Mouse (Mus musculus): ENCODE data around the gene Fbxo5. TPM values are rescaled to one million over a fixed set of nuclear protein-coding genes. Genes with fewer than 3 reads are reported as not detected.

The Fbxo5 gene
- polyA plus RNA-seq (2017; shearing (Covaris generic)) = 10 to 100 TPM; 32.7 to 37.9 TPM

GRCm38 (mm10) chr10:5805243-5805730, at the start of gene Fbxo5:
TSS of gene Fbxo5 (minus strand) at chr10:5805600.
- ATAC-seq = peak; percentile 88

- ATAC-seq = no peak
Observed at GRCm38 (mm10) chr10:5853290-5853868, 48.0 kb upstream of the Fbxo5 start.

DNA sequence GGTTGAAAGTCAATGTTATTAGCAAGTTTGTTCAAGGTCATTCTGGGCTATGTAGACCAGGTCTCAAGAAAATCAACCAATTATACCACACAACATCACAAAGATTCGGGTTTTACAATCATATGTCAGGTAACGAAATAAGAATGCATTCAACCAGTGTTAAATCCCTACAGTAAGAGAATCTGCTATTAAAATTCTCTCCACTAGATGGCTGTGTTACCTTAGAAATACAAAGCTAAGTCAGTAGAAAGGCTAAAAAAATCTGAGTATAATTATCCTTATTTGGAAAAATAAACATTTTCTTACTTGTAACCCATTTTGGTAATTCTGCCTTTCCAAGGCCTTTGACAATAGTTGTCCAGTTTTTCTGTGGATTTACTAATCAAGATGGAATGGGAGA, 41.5 kb upstream of the Fbxo5 start:
- ATAC-seq = no peak

DNA sequence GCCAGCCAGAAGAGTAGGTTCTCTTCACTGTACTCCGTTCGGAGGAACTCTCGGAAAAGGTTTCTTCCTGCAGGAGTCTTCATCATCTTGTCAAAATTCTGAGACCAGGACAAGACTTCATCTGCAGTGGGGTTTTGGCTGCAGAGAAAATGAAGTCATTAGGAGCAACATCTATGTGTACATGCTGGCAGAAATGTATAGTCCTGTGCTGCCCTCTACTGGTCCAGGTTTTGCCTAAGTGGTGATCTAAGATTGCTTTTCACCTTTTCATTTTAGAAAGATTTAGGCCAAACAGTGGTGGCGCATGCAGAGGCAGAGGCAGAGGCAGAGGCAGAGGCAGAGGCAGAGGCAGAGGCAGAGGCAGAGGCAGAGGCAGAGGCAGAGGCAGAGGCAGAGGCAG, 36.0 kb upstream of the Fbxo5 start:
- ATAC-seq = peak; percentile 71

DNA sequence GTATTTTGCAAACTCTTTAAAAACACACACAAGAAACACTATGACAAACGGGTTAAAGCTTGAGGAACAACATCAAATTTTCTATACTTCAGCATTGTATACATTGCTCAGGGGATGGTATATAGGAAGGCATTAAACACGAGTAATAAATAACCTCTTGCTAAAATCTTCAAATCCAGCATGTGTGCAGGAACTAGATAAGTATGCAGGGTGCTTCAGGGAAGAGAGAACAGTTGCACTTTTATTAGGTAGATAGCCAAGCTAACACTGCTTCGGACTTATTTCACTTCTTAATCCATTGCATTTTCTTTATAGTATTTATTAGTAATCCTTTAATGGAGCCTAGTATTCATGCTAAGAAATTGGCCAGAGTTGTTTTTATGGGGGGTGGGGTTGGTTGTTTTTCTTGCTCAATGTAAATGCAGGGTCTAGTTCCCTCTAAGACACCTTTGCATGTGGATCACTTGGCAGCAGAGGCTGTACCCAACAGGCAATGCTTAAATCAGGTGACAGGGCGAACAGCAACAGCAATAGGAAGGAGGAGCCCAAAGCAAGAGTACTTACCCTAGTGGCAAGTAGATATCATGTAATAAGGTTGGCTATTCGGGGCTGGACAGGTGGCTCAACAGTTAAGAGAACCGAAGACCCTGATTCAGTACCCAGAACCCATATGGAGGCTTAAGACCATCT, 21.1 kb upstream of the Fbxo5 start:
- no peak for ATAC-seq

GRCm38 (mm10) chr10:5824779-5825178, 19.4 kb upstream of the Fbxo5 start:
- ATAC-seq = peak; percentile 38

DNA sequence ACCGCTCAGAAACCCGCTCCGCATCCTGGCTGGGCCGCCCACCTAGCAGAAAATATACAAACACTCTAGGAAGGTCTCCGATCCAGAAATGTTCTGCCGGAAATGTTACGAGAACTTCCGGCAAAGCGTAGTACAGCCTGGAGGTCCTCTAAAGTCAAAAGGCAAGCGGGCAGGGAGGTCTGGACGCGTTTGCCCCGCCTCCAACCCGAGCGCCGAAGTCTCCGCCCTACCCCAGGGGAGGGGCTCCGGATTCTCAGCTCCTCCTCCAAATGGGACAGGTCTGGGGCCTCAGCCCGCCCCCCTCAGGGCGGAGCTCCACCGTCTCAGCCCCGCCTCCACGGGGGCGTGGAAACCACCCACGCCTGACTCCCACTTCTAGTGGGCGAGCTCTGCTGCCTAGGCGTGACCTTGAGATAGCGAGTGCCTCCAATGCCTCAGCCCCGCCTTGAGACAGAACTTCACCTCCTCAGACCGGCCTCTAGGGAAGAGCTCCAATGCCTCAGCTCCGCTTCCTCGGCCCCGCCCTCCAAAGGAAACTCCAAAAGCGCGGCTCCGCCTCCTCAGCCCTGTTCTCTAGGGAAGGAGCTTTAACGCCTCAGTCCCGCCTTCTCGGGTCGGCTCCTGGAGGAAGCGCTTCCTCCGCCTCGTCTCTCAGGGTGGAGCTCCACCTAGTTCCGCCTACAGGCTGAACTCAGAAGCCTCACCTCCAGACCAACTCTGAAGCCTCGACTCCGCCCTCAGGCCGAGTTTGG, 18.5 kb upstream of the Fbxo5 start, which contains the start of gene Mtrf1l:
Gene Mtrf1l, minus strand, starts transcription at position 171 of the 752 bp plus-strand sequence.
- peak; percentile 77 for ATAC-seq

DNA sequence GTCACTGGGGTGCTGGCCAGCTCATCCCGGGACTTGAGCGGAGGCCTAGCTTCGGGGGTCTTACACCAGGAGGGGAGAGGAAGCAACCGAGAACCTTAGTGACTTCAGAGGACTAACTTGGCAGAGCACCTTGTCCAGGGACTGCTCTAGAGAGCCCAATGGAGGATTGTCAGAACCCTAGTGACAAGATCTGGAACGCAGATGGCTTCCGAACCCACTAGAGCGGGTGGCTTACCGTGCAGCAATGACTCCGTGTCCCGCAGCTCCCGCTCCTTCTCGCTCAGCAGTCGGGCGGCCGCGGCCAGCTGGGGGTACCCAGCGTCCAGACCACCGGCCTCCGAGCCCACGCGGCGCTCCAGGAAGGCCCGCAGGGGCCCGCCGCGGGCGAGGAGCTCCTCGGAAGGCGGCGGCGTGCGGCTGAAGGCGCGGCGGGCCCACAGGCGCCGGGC, 17.9 kb upstream of the Fbxo5 start:
- ATAC-seq = no peak

GRCm38 (mm10) chr10:5818772-5819171, 13.4 kb upstream of the Fbxo5 start:
- no peak for ATAC-seq

DNA sequence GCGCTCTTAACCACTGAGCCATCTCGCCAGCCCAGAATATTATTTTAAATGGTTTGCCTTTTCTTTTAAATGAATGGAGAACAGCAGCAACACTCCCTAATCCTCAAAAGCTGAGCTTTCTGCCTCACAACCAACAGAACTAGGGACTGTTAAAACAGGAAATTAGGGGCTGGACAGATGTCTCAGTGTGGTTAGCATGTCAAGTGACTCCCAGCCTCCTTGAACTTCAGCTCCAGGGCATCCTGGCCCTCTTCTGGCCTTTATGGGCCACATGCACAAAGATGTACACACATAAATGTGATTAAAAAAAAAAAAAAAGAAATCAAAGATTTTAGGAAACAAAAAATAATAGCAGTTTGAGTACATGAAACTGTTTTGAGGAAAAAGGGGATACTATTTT, 10.6 kb upstream of the Fbxo5 start:
- no peak for ATAC-seq

DNA sequence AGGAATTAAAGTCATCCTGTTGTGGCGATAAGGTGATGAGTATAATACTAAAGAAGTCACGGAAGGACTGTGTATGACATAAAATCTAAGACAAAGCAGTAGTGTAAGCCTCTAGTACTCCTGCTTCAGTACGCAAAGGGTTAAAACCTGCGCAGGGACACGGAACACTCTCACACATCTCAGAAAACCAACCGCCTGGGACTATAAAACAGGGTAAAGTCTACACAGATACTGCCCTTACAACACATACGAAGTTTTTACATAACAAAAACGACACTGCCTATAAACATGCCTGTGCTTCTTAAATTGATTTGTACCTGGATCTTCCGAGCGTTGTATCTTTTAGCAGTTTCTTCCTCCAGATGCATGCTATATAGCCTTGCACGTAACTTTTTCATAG, 8.3 kb upstream of the Fbxo5 start:
- no peak for ATAC-seq

GRCm38 (mm10) chr10:5807683-5808082, 2.3 kb upstream of the Fbxo5 start:
- no peak for ATAC-seq

DNA sequence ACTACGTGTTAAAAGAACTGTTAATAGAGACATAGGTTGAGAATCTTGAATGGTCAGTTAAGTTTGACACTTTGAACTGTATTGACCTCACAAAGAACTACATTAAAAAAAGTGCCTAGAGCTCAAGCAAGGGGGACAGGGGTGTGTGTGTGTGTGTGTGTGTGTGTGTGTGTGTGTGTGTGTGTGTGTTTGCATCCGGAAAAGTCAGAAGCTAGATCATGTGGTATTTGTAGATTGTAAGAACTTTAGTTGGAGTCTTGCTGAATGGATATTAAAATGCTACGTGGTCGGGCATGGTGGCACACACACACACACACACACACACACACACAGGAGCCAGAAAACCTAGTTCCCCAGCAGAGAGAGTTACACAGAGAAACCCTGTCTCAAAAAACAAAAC, 1.6 kb upstream of the Fbxo5 start:
- ATAC-seq = no peak

DNA sequence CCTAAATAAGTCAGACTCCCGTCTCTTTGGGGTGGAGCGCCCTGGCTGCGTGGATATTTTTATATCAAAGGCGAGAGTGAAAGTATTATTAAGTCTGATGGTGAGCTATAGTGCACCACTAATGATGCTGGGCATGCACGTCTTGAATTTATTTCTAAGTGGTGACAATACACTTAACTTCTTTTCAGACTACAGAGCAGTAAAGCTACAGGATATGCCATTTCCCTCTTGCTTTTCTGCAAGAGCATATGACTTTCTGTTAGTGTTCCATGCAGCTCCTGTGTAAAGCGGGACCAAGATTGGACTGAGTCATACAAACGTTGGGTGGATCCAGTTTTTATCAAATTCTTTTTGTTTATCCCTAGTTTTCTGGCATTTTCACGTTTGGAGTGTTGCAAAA, 1.0 kb upstream of the Fbxo5 start:
- ATAC-seq = no peak

DNA sequence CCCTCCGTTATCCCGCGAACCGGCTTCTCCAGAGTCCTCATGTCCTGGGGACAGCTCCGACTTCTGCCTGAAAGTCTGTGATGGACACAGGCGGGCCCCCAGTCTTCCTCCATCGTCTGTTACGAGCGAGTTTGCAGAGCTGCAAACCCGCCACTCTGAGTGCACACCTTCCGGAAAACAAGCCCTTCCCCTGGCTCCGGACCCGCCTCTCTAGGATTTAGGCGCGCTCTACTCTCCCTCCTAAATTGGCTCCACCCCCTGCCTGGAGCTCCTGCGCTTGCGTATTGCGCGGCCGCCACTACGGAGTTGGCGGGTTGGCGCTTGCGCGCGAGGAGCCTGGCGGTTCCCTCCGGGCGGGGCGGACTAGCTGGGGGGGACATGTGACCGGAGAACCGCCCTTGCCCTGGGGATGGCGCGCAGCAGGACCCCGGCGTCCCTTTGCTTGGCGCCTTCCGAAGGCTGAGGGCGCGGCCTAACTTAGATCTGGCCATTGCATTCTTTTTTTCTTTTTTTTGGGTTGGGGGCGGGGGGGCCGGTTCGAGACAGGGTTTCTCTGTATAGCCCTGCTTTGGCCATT, 419 bp upstream of the Fbxo5 start:
- peak; percentile 80 for ATAC-seq

DNA sequence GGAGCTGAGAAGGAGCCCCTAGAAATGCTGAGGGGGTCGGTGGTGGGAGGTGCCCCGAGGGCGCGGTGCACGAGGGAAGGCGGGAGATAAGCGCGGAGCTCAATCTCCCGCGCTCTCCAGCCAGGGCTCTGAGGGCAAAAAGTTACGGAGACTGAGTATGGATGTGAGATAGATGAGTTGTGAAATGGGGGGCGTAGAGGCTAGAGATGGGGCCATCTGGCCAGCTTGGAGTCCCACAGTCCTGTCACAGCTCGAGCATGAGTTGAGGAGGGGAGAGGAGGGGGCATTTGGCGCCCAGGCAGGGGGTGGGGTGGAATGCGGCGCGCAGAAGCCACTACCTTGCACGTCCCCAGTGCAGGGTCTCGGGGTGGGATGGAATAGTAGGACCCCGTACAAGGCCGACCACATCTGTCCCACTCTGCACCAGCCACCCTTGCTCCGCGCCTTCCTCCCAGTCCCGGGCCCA, 676 bp downstream of the Fbxo5 start:
- no peak for ATAC-seq

DNA sequence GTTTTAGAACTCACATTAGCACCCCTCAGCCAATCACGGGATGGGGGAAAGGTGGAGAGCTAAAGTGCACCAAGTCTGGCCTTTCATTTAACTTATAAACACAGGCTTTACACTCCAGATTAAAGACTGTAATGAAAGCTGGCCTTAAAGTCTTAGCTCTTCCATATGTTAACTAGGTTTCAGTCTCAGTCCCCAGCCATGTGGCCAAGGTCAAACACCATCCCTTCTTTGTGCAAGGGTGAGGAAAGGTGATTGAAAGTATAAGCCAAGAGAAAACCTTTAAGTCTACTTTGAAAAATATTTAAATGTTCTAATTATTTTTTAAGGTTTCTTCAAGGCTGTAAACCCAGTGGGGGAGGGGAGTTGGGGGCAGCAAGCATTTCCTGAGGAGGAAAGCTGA, 1.7 kb downstream of the Fbxo5 start:
- ATAC-seq = no peak

DNA sequence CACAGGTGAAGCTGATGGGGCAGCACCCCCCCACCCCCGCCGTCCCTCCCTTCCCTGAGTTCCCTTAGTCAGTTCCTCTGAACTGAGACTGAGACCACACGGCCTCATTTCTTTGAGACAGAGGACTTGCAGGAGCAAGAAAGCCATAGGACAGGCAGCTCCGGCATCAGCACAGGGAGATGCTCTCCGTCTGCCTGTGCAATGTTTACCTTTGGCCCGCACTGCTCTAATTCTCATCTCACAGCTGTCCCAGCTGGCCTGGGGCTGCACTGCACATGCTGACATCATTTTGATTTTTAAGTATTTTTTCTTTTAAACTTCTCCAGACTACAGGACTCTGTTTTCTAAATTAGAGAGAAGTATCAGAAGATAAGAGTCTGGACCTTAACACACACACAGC, 2.5 kb downstream of the Fbxo5 start:
- no peak for ATAC-seq

- ATAC-seq = no peak
Observed at GRCm38 (mm10) chr10:5800490-5800889, 4.9 kb downstream of the Fbxo5 start.

GRCm38 (mm10) chr10:5798069-5798468, 7.3 kb downstream of the Fbxo5 start:
- no peak for ATAC-seq

DNA sequence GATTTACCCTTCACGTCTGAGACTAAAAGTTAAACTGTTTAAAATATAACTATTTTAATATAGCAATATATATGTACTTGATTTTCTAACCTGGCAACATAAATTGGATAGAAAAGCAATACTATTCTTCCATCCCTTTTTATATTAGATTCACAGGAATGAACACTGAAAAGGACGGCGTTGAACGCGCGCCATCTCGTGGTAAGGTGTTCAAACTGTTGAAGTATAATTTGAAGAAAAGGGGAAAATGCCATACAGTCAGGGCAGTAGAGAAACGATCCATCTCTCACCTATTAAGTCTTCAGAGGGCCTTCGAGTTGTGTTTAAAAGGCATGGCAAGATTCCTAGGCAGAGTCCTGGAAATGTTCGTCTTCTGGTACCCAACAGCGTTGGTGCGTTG, 14.7 kb downstream of the Fbxo5 start:
- no peak for ATAC-seq

DNA sequence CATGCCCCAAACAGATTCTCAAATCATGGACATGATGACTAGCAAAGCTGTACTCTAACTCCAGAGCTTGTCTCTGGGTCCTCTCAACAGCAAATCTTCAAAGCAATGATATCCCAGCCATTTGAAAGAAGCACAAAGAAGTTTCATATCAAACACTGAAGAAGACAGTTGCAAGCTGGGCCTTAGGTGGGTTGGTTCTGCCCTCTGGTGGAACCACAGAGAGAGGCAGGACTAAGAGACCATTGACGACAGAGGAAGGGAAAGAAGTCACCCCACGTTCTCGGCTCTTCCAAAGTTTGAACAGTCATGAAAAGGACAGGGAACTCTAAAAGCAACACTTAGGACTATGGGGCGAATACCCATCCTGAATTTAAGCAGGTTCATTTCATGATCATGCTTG, 18.5 kb downstream of the Fbxo5 start:
- ATAC-seq = peak; percentile 40

Measured in activated CD4-positive, CD25-positive, alpha-beta regulatory T cell, adult 4 months (primary cell).